Mouse (Mus musculus) kidney, embryonic 14.5 days (tissue): Measurements from ENCODE around the gene Tmie. TPM values are rescaled to one million over a fixed set of nuclear protein-coding genes. Genes with fewer than 3 reads are reported as not detected.

Experiments used
- ATAC-seq: fragments of 200-750 bp; cut with Nextera tagmentation; 2 replicates; pipeline ENCODE4 v1.8.0; 2017; ENCODE audit warnings: moderate number of reproducible peaks, mild to moderate bottlenecking, moderate TSS enrichment, moderate library complexity; ENCODE audit not compliant: low FRiP score, low TSS enrichment
- H3K27ac ChIP-seq: fragments of 300-500 bp; sonication (generic); 2 replicates; pipeline ENCODE4 v1.5.1; 2014; ENCODE audit warnings: low read depth, mild to moderate bottlenecking, low read length, moderate library complexity, mixed read lengths
- H3K27me3 ChIP-seq: fragments of 300-500 bp; sonication (generic); 2 replicates; pipeline ENCODE4 v1.6.1; 2014; ENCODE audit warnings: mild to moderate bottlenecking, low read length; ENCODE audit not compliant: control insufficient read depth, insufficient read depth
- H3K36me3 ChIP-seq: fragments of 300-500 bp; sonication (generic); 2 replicates; pipeline ENCODE4 v1.6.1; 2014; ENCODE audit warnings: low read length, mixed read lengths; ENCODE audit not compliant: control insufficient read depth, insufficient read depth
- H3K4me1 ChIP-seq: fragments of 300-500 bp; sonication (generic); 2 replicates; pipeline ENCODE4 v1.6.1; 2014; ENCODE audit warnings: low read length, mixed read lengths; ENCODE audit not compliant: control insufficient read depth, insufficient read depth
- H3K4me2 ChIP-seq: fragments of 300-500 bp; sonication (generic); replicated peaks from 2 replicates; pipeline ENCODE4 v1.6.1; 2014; ENCODE audit warnings: low read depth, mild to moderate bottlenecking, low read length
- H3K4me3 ChIP-seq: fragments of 300-500 bp; sonication (generic); 2 replicates; pipeline ENCODE4 v1.5.1; 2014; ENCODE audit warnings: mild to moderate bottlenecking, low read length
- H3K9ac ChIP-seq: fragments of 300-500 bp; sonication (generic); 2 replicates; pipeline ENCODE4 v1.6.1; 2014; ENCODE audit warnings: low read depth, mild to moderate bottlenecking, low read length, moderate library complexity
- H3K9me3 ChIP-seq: fragments of 300-500 bp; sonication (generic); 2 replicates; pipeline ENCODE4 v1.6.1; 2016; ENCODE audit warnings: low read length; ENCODE audit not compliant: control insufficient read depth
- WGBS: fragments of 180-500 bp; shearing (Covaris S2); extraction: QIAGEN DNeasy Blood & Tissue Kit; methylation state at CpG from one replicate; pipeline ENCODE4 v1.1.7; 2014; 5-methylcytosine and 5-hydroxymethylcytosine counted together
- polyA plus RNA-seq: library from polyadenylated mRNA; unstranded; fragments of >200 nt; fragmentation: Nextera tagmentation; extraction: Ambion mirVana; gene quantifications from 2 replicates; pipeline ENCODE4 v1.2.1, GENCODE M21; 2014

The Tmie gene
- polyA plus RNA-seq, 1 experiment from 2014 or later = 0.38 TPM

GRCm38 (mm10) chr9:110879191-110879920 is 557 bp downstream of the Tmie start, which contains the start of gene Als2cl:
Als2cl (plus strand) TSS chr9:110879870.
- Histone ChIP-seq H3K4me1 (peaks cover 14% of the 10 kb centered on the region; the same call in 1 of the 2 replicates), H3K9me3 (no peaks in the 10 kb centered on the region), H3K4me3 (peak within 1 kb of the TSS; percentile 45), H3K36me3 (no peaks in the 10 kb centered on the region), H3K4me2 (peak within 1 kb of the TSS; percentile 88), H3K27ac (0 out of 2 replicates have a peak within 1 kb of the TSS, but pooled peaks have one; percentile 14), H3K27me3 (peaks cover 9% of the 10 kb centered on the region), H3K9ac (peak within 1 kb of the TSS; percentile 32)
- ATAC-seq = peak; percentile 7; the same call in 1 of the 2 replicates
- WGBS = 15% methylated on average over 12 of the region's 12 CpGs

- 93% methylated on average over 5 of the region's 5 CpGs for WGBS
- Histone ChIP-seq H3K27me3 (peaks cover 21% of the 10 kb centered on the region), H3K27ac (no peak overlapping the region), H3K9me3 (no peaks in the 10 kb centered on the region), H3K4me1 (peaks cover 21% of the 10 kb centered on the region; the same call in 1 of the 2 replicates), H3K9ac (no peak overlapping the region), H3K4me3 (no peak overlapping the region), H3K36me3 (no peaks in the 10 kb centered on the region), H3K4me2 (no peak overlapping the region)
- ATAC-seq = no peak
Observed at GRCm38 (mm10) chr9:110877888-110878287, 2.0 kb downstream of the Tmie start.

- no peak for ATAC-seq
- Histone ChIP-seq H3K27ac (no peak overlapping the region), H3K4me2 (no peak overlapping the region), H3K36me3 (no peaks in the 10 kb centered on the region), H3K9me3 (no peaks in the 10 kb centered on the region), H3K4me1 (peaks cover 21% of the 10 kb centered on the region; the same call in 1 of the 2 replicates), H3K27me3 (peaks cover 23% of the 10 kb centered on the region), H3K4me3 (no peak overlapping the region), H3K9ac (no peak overlapping the region)
- 69% methylated on average over 1 of the region's 1 CpGs for WGBS
Observed at GRCm38 (mm10) chr9:110877353-110877752, 2.6 kb downstream of the Tmie start.

- ATAC-seq = 0 out of 2 replicates have a peak, but pooled peaks have one; percentile 6
- Histone ChIP-seq H3K4me1 (peaks cover 21% of the 10 kb centered on the region; the same call in 1 of the 2 replicates), H3K36me3 (no peaks in the 10 kb centered on the region), H3K27me3 (peaks cover 18% of the 10 kb centered on the region), H3K9ac (no peak overlapping the region), H3K27ac (no peak overlapping the region), H3K4me3 (no peak overlapping the region), H3K4me2 (no peak overlapping the region), H3K9me3 (no peaks in the 10 kb centered on the region)
- WGBS = 34% methylated on average over 4 of the region's 6 CpGs
Observed at GRCm38 (mm10) chr9:110875288-110875695, 4.6 kb downstream of the Tmie start.

- WGBS = 26% methylated on average over 3 of the region's 3 CpGs
- no peak for ATAC-seq
- Histone ChIP-seq H3K27me3 (peaks cover 18% of the 10 kb centered on the region), H3K27ac (no peak overlapping the region), H3K9ac (no peak overlapping the region), H3K4me1 (peaks cover 21% of the 10 kb centered on the region; the same call in 1 of the 2 replicates), H3K36me3 (no peaks in the 10 kb centered on the region), H3K4me3 (no peak overlapping the region), H3K9me3 (no peaks in the 10 kb centered on the region), H3K4me2 (no peak overlapping the region)
Observed at GRCm38 (mm10) chr9:110874660-110875191, 5.2 kb downstream of the Tmie start.

- H3K4me3 ChIP-seq = peak overlapping the region; percentile 25
- H3K36me3 ChIP-seq = no peaks in the 10 kb centered on the region
- no peak overlapping the region for H3K9ac ChIP-seq
- WGBS = 9% methylated on average over 40 of the region's 40 CpGs
- peak overlapping the region; percentile 49 for H3K4me2 ChIP-seq
- peaks cover 18% of the 10 kb centered on the region; the same call in 1 of the 2 replicates for H3K4me1 ChIP-seq
- no peak overlapping the region for H3K27ac ChIP-seq
- H3K27me3 ChIP-seq = peaks cover 18% of the 10 kb centered on the region
- ATAC-seq = peak; percentile 29; the same call in 1 of the 2 replicates
- H3K9me3 ChIP-seq = no peaks in the 10 kb centered on the region
Observed at GRCm38 (mm10) chr9:110873681-110874659, 5.9 kb downstream of the Tmie start.

GRCm38 (mm10) chr9:110871030-110871429 is 8.9 kb downstream of the Tmie start:
- Histone ChIP-seq H3K27ac (no peak overlapping the region), H3K4me3 (no peak overlapping the region), H3K4me1 (peaks cover 18% of the 10 kb centered on the region; the same call in 1 of the 2 replicates), H3K27me3 (peaks cover 16% of the 10 kb centered on the region), H3K36me3 (no peaks in the 10 kb centered on the region), H3K9me3 (no peaks in the 10 kb centered on the region), H3K4me2 (no peak overlapping the region), H3K9ac (no peak overlapping the region)
- ATAC-seq = no peak
- 20% methylated on average over 7 of the region's 7 CpGs for WGBS

- Histone ChIP-seq H3K9ac (no peak overlapping the region), H3K4me2 (no peak overlapping the region), H3K4me1 (peaks cover 7% of the 10 kb centered on the region; the same call in 1 of the 2 replicates), H3K27ac (no peak overlapping the region), H3K4me3 (no peak overlapping the region), H3K36me3 (no peaks in the 10 kb centered on the region), H3K27me3 (peaks cover 14% of the 10 kb centered on the region), H3K9me3 (no peaks in the 10 kb centered on the region)
- 78% methylated on average over 5 of the region's 5 CpGs for WGBS
- ATAC-seq = no peak
Observed at GRCm38 (mm10) chr9:110858967-110859596, 20.8 kb downstream of the Tmie start.
